Mouse (Mus musculus) gastrocnemius, adult 18-20 months (tissue): ENCODE measurements around the gene Olfr156. TPM values are rescaled to one million over a fixed set of nuclear protein-coding genes. Genes with fewer than 3 reads are reported as not detected.

Source experiments
- total RNA-seq, 2 experiments: library from RNA; stranded (reverse); gene quantifications; 2 replicates each; pipeline ENCODE4 v1.2.3; 2021

Olfr156 gene
- total RNA-seq, 2 experiments from 2014 or later: not detected

Other genes with a start within 250 kb of the Olfr156 start
- gene Rgp1, start 245.2 kb downstream of the Olfr156 start, total RNA-seq: 10 to 100 TPM; 19.9 to 20.7 TPM
- gene Gba2, start 245.0 kb downstream of the Olfr156 start, total RNA-seq: 1 to 10 TPM; 4.3 to 4.6 TPM
- gene Msmp, start 239.4 kb downstream of the Olfr156 start, total RNA-seq: under 1 TPM in 1 of 2 experiments, not detected in 1; 0.55 TPM
- gene Npr2, start 192.0 kb downstream of the Olfr156 start, total RNA-seq: 10 to 100 TPM; 35.2 to 38.7 TPM
- gene Spag8, start 170.3 kb downstream of the Olfr156 start, total RNA-seq: not detected
- gene Hint2, start 167.4 kb downstream of the Olfr156 start, total RNA-seq: 10 to 100 TPM; 37.4 to 44.9 TPM
- gene Tmem8b, start 154.9 kb downstream of the Olfr156 start, total RNA-seq: 10 to 100 TPM; 10.9 to 12.7 TPM
- gene Fam221b, start 154.8 kb downstream of the Olfr156 start, total RNA-seq: under 1 TPM; 0.09 to 0.16 TPM
- gene Olfr70, start 123.1 kb downstream of the Olfr156 start, total RNA-seq: not detected
- not detected for gene Olfr71, start 113.6 kb downstream of the Olfr156 start, total RNA-seq
- gene Hrct1, start 96.7 kb downstream of the Olfr156 start, total RNA-seq: 1 to 10 TPM; 1.7 to 2.5 TPM
- gene Spaar, start 93.9 kb downstream of the Olfr156 start, total RNA-seq: 1 to 10 TPM; 1.1 to 1.3 TPM
- not detected for gene Olfr159, start 52.9 kb downstream of the Olfr156 start, total RNA-seq
- not detected for gene Olfr157, start 16.3 kb upstream of the Olfr156 start, total RNA-seq
- gene Olfr155, start 27.7 kb upstream of the Olfr156 start, total RNA-seq: not detected
- gene Reck, start 51.6 kb upstream of the Olfr156 start, total RNA-seq: 1 to 10 TPM; 2.0 to 2.3 TPM
- 1 to 10 TPM; 1.8 to 2.5 TPM for gene Glipr2, start 133.5 kb upstream of the Olfr156 start, total RNA-seq
- gene Ccin, start 159.6 kb upstream of the Olfr156 start, total RNA-seq: not detected
- gene Clta, start 180.6 kb upstream of the Olfr156 start, total RNA-seq: 10 to 100 TPM; 48.4 to 58.3 TPM